Mouse (Mus musculus): Measurements from ENCODE around the gene Lrrc45. TPM values are rescaled to one million over a fixed set of nuclear protein-coding genes. Genes with fewer than 3 reads are reported as not detected.

The Lrrc45 gene
- polyA plus RNA-seq, 1 experiment, result 40.1 TPM

GRCm38 (mm10) chr11:120683536-120683935, 30.2 kb upstream of the Lrrc45 start:
- Histone ChIP-seq H3K4me3 (replicated peaks; ENCODE audit: extremely low read depth, low read depth, low read length) (no peak overlapping the region), H3K4me1 (ENCODE audit: control insufficient read depth, insufficient read depth, low read length) (peaks cover 4% of the 10 kb centered on the region; the same call in 1 of the 2 replicates)
- no peak for TF ChIP-seq POLR2A (IDR thresholded peaks at IDR 0.05; ENCODE audit: borderline replicate concordance, extremely low read depth, low read depth, low read length)
- no peak for TF ChIP-seq CTCF (IDR thresholded peaks at IDR 0.05; ENCODE audit: insufficient read depth, low read length)
- DNase-seq, result no peak
- 89% methylated on average over 3 of the region's 3 CpGs for WGBS

GRCm38 (mm10) chr11:120684086-120684485, 29.6 kb upstream of the Lrrc45 start:
- H3K4me3 ChIP-seq (replicated peaks; ENCODE audit: extremely low read depth, low read depth, low read length), result no peak overlapping the region
- peaks cover 4% of the 10 kb centered on the region; the same call in 1 of the 2 replicates for H3K4me1 ChIP-seq (ENCODE audit: control insufficient read depth, insufficient read depth, low read length)
- 81% methylated on average over 2 of the region's 2 CpGs for WGBS
- no peak for DNase-seq
- TF ChIP-seq CTCF (IDR thresholded peaks at IDR 0.05; ENCODE audit: insufficient read depth, low read length) (no peak), POLR2A (IDR thresholded peaks at IDR 0.05; ENCODE audit: borderline replicate concordance, extremely low read depth, low read depth, low read length) (no peak)

- TF ChIP-seq CTCF (IDR thresholded peaks at IDR 0.05; ENCODE audit: insufficient read depth, low read length), result no peak
- 0 out of 2 replicates have a peak, but pooled peaks have one; percentile 14 for TF ChIP-seq POLR2A (IDR thresholded peaks at IDR 0.05; ENCODE audit: borderline replicate concordance, extremely low read depth, low read depth, low read length)
- Histone ChIP-seq H3K4me1 (ENCODE audit: control insufficient read depth, insufficient read depth, low read length) (peaks cover 4% of the 10 kb centered on the region; the same call in 1 of the 2 replicates), H3K4me3 (replicated peaks; ENCODE audit: extremely low read depth, low read depth, low read length) (no peak overlapping the region)
- WGBS, result 71% methylated on average over 2 of the region's 2 CpGs
- DNase-seq, result peak; percentile 59
These were observed 29.1 kb upstream of the Lrrc45 start for GRCm38 (mm10) chr11:120684660-120685059.

GRCm38 (mm10) chr11:120686650-120687272, 27.0 kb upstream of the Lrrc45 start:
- WGBS, result 67% methylated on average over 20 of the region's 20 CpGs
- peak; percentile 53 for DNase-seq
- H3K4me1 ChIP-seq (ENCODE audit: control insufficient read depth, insufficient read depth, low read length), result peaks cover 4% of the 10 kb centered on the region; the same call in 1 of the 2 replicates
- no peak for TF ChIP-seq POLR2A (IDR thresholded peaks at IDR 0.05; ENCODE audit: borderline replicate concordance, extremely low read depth, low read depth, low read length)
- TF ChIP-seq CTCF (IDR thresholded peaks at IDR 0.05; ENCODE audit: insufficient read depth, low read length), result no peak
- no peak overlapping the region for H3K4me3 ChIP-seq (replicated peaks; ENCODE audit: extremely low read depth, low read depth, low read length)

- no peak for TF ChIP-seq CTCF (IDR thresholded peaks at IDR 0.05; ENCODE audit: insufficient read depth, low read length)
- 64% methylated on average over 3 of the region's 3 CpGs for WGBS
- peaks cover 8% of the 10 kb centered on the region; the same call in 1 of the 2 replicates for H3K4me1 ChIP-seq (ENCODE audit: control insufficient read depth, insufficient read depth, low read length)
- no peak for DNase-seq
- no peak overlapping the region for H3K4me3 ChIP-seq (replicated peaks; ENCODE audit: extremely low read depth, low read depth, low read length)
These were observed 24.4 kb upstream of the Lrrc45 start for GRCm38 (mm10) chr11:120689365-120689764.

- WGBS, result 66% methylated on average over 4 of the region's 4 CpGs
- TF ChIP-seq CTCF (IDR thresholded peaks at IDR 0.05; ENCODE audit: insufficient read depth, low read length) (no peak), POLR2A (IDR thresholded peaks at IDR 0.05; ENCODE audit: borderline replicate concordance, extremely low read depth, low read depth, low read length) (no peak)
- Histone ChIP-seq H3K4me1 (ENCODE audit: control insufficient read depth, insufficient read depth, low read length) (peaks cover 3% of the 10 kb centered on the region; the same call in 1 of the 2 replicates), H3K4me3 (replicated peaks; ENCODE audit: extremely low read depth, low read depth, low read length) (no peak overlapping the region)
- no peak for DNase-seq
These were observed 21.2 kb upstream of the Lrrc45 start for GRCm38 (mm10) chr11:120692471-120693011.

- peaks cover 3% of the 10 kb centered on the region; the same call in 1 of the 2 replicates for H3K4me1 ChIP-seq (ENCODE audit: control insufficient read depth, insufficient read depth, low read length)
- 80% methylated on average over 3 of the region's 3 CpGs for WGBS
- no peak for DNase-seq
- TF ChIP-seq POLR2A (IDR thresholded peaks at IDR 0.05; ENCODE audit: borderline replicate concordance, extremely low read depth, low read depth, low read length) (no peak), CTCF (IDR thresholded peaks at IDR 0.05; ENCODE audit: insufficient read depth, low read length) (no peak)
- H3K4me3 ChIP-seq (replicated peaks; ENCODE audit: extremely low read depth, low read depth, low read length), result no peak overlapping the region
These were observed 20.3 kb upstream of the Lrrc45 start for GRCm38 (mm10) chr11:120693461-120693860.

GRCm38 (mm10) chr11:120695184-120695583, 18.5 kb upstream of the Lrrc45 start:
- TF ChIP-seq POLR2A (IDR thresholded peaks at IDR 0.05; ENCODE audit: borderline replicate concordance, extremely low read depth, low read depth, low read length) (no peak), CTCF (IDR thresholded peaks at IDR 0.05; ENCODE audit: insufficient read depth, low read length) (no peak)
- Histone ChIP-seq H3K4me3 (replicated peaks; ENCODE audit: extremely low read depth, low read depth, low read length) (no peak overlapping the region), H3K4me1 (ENCODE audit: control insufficient read depth, insufficient read depth, low read length) (peaks cover 3% of the 10 kb centered on the region; the same call in 1 of the 2 replicates)
- WGBS, result 43% methylated on average over 4 of the region's 4 CpGs
- DNase-seq, result no peak

- DNase-seq, result no peak
- WGBS, result 69% methylated on average over 12 of the region's 12 CpGs
- H3K4me1 ChIP-seq (ENCODE audit: control insufficient read depth, insufficient read depth, low read length), result peaks cover 3% of the 10 kb centered on the region; the same call in 1 of the 2 replicates
- no peak for TF ChIP-seq POLR2A (IDR thresholded peaks at IDR 0.05; ENCODE audit: borderline replicate concordance, extremely low read depth, low read depth, low read length)
- no peak overlapping the region for H3K4me3 ChIP-seq (replicated peaks; ENCODE audit: extremely low read depth, low read depth, low read length)
These were observed 18.1 kb upstream of the Lrrc45 start for GRCm38 (mm10) chr11:120695641-120696040.

- 91% methylated on average over 6 of the region's 6 CpGs for WGBS
- no peak overlapping the region for H3K4me3 ChIP-seq (replicated peaks; ENCODE audit: extremely low read depth, low read depth, low read length)
- DNase-seq, result no peak
- TF ChIP-seq CTCF (IDR thresholded peaks at IDR 0.05; ENCODE audit: insufficient read depth, low read length) (0 out of 2 replicates have a peak, but pooled peaks have one; percentile 8), POLR2A (IDR thresholded peaks at IDR 0.05; ENCODE audit: borderline replicate concordance, extremely low read depth, low read depth, low read length) (no peak)
- peaks cover 3% of the 10 kb centered on the region; the same call in 1 of the 2 replicates for H3K4me1 ChIP-seq (ENCODE audit: control insufficient read depth, insufficient read depth, low read length)
These were observed 17.2 kb upstream of the Lrrc45 start for GRCm38 (mm10) chr11:120696568-120696967.
